Mouse (Mus musculus): ENCODE results near the gene Gm9495. TPM values are rescaled to one million over a fixed set of nuclear protein-coding genes. Genes with fewer than 3 reads are reported as not detected.

The Gm9495 gene
- not detected in 2 replicates for polyA plus RNA-seq (2012; rRNA removed)

GRCm38 (mm10) chr8:69453465-69453864 lies at the start of gene Gm9495:
TSS of gene Gm9495 (minus strand) at chr8:69453565.

Other genes with a start within 250 kb of the Gm9495 start
- gene Zfp930, start 244.5 kb downstream of the Gm9495 start, polyA plus RNA-seq (2012; rRNA removed): 4.2 and 4.5 TPM in 2 replicates
- gene D130040H23Rik, start 182.5 kb downstream of the Gm9495 start, polyA plus RNA-seq (2012; rRNA removed): 0.74 TPM in 2 replicates
- gene Gm7697, start 69.4 kb upstream of the Gm9495 start, polyA plus RNA-seq (2012; rRNA removed): not detected in 2 replicates
- 3.3 and 3.4 TPM in 2 replicates for gene Zfp868, start 172.0 kb upstream of the Gm9495 start, polyA plus RNA-seq (2012; rRNA removed)
- 0.32 and 0.38 TPM in 2 replicates for gene Zfp964, start 200.9 kb upstream of the Gm9495 start, polyA plus RNA-seq (2012; rRNA removed)

Data from liver, embryonic 18 days (tissue).